Mouse (Mus musculus) CH12F3 (cell line): ENCODE measurements around the gene Tpd52l2.

Source experiments
- in situ Hi-C: fragments of 300-500 bp; cut with MboI; formaldehyde crosslinking; loops from 2 replicates; pipeline ENCODE4 v1.14.3; 2020; ENCODE audit warnings: low sequenced_read_pairs

Tpd52l2 gene

GRCm38 (mm10) chr2:181485741-181486140, 11.2 kb upstream of the Tpd52l2 start:
- in situ Hi-C loops = no loop called here

GRCm38 (mm10) chr2:181487338-181488277, 9.3 kb upstream of the Tpd52l2 start:
- in situ Hi-C loops = no loop called here

- in situ Hi-C loops = no loop called here
Measured at GRCm38 (mm10) chr2:181491432-181492205, 5.3 kb upstream of the Tpd52l2 start.

- in situ Hi-C loops = no loop called here
Measured at GRCm38 (mm10) chr2:181492206-181492605, 4.7 kb upstream of the Tpd52l2 start.

GRCm38 (mm10) chr2:181493156-181493927, 3.6 kb upstream of the Tpd52l2 start, which contains the start of gene Abhd16b:
Gene Abhd16b (plus strand): TSS chr2:181493206.
- in situ Hi-C loops = no loop called here

GRCm38 (mm10) chr2:181494266-181494945, 2.5 kb upstream of the Tpd52l2 start:
- in situ Hi-C loops = no loop called here

GRCm38 (mm10) chr2:181495845-181496244, 1.1 kb upstream of the Tpd52l2 start:
- in situ Hi-C loops = loop anchor here (5.0 kb wide), 1 partner anchor 94 kb away; no protein-coding TSS in a partner anchor

GRCm38 (mm10) chr2:181496281-181496680, 661 bp upstream of the Tpd52l2 start:
- in situ Hi-C loops = loop anchor here (5.0 kb wide), 1 partner anchor 94 kb away; no protein-coding TSS in a partner anchor

- in situ Hi-C loops = loop anchor here (5.0 kb wide), 1 partner anchor 95 kb away; no protein-coding TSS in a partner anchor
Measured at GRCm38 (mm10) chr2:181497548-181497875, 570 bp downstream of the Tpd52l2 start.

- in situ Hi-C loops = loop anchor here (5.0 kb wide), 1 partner anchor 96 kb away; no protein-coding TSS in a partner anchor
Measured at GRCm38 (mm10) chr2:181498644-181499043, 1.7 kb downstream of the Tpd52l2 start.

GRCm38 (mm10) chr2:181509191-181509590, 12.2 kb downstream of the Tpd52l2 start:
- in situ Hi-C loops = no loop called here

GRCm38 (mm10) chr2:181511231-181511630, 14.3 kb downstream of the Tpd52l2 start:
- in situ Hi-C loops = no loop called here

- in situ Hi-C loops = no loop called here
Measured at GRCm38 (mm10) chr2:181519201-181519600, 22.3 kb downstream of the Tpd52l2 start.

GRCm38 (mm10) chr2:181520118-181520935, 23.4 kb downstream of the Tpd52l2 start, which contains the start of gene Dnajc5:
Gene Dnajc5 (plus strand): TSS chr2:181520485.
- in situ Hi-C loops = no loop called here

- in situ Hi-C loops = no loop called here
Measured at GRCm38 (mm10) chr2:181520936-181521227, 23.9 kb downstream of the Tpd52l2 start.

GRCm38 (mm10) chr2:181521491-181521890, 24.5 kb downstream of the Tpd52l2 start:
- in situ Hi-C loops = no loop called here

GRCm38 (mm10) chr2:181522811-181523210, 25.9 kb downstream of the Tpd52l2 start:
- in situ Hi-C loops = no loop called here

GRCm38 (mm10) chr2:181525526-181525925, 28.6 kb downstream of the Tpd52l2 start:
- in situ Hi-C loops = no loop called here

- in situ Hi-C loops = no loop called here
Measured at GRCm38 (mm10) chr2:181529076-181529475, 32.1 kb downstream of the Tpd52l2 start.
